Mouse (Mus musculus) R1 (cell line): ENCODE results near the gene Gm20431.
A peak's percentile ranks its signal among the peaks of the same experiment; 100 is the strongest.

Experiments used
- DNase-seq: peaks from one replicate; pipeline ENCODE4 v3.0.0-alpha.2; 2018; ENCODE audit warnings: low read depth, low spot score

The Gm20431 gene

DNA sequence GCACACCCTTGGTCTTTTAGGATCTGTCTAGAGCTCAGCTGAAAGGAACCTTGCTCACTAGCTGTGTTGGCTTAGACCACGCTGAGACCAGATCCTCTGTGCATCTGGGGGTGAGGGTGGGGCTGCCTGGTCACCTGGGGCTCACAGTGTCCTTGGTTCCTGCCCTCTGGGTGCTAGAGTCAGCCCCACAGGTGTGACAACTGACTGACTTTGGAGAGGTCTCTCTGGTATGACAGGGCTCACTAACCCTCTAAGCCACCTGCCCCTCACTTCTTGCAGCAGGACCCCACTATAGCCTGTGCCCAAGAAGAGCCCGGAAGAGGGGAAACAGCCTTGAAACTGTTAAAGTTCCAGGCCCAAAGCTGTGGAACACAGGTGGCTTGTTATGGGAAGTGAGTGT is 58.9 kb downstream of the Gm20431 start:
- no peak for DNase-seq

DNA sequence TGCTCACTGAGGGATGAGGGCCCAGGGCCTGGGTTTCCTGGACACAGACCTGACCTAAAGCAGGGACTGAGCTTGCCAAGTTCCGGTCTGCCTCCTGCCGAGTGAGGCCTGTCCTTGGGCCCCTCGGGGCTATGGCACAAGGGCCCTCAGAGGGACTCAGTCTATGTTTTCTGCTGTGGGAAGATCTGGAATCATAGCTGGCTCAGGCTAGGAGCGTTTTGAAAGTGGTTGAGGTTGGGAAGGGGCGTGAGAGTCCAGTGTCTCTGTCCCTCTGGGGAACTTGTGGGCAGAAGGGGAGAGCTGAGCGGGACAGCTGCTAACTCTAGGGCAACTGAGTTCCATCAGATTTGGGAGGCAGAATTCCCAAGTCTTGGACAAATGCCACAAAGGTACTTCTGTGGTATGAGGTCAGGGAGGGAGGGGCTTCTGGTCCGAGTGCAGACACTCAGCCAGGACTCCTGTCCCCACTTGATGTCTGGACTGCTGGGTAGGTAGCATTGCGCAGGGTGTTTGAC is 60.8 kb downstream of the Gm20431 start:
- DNase-seq = no peak

DNA sequence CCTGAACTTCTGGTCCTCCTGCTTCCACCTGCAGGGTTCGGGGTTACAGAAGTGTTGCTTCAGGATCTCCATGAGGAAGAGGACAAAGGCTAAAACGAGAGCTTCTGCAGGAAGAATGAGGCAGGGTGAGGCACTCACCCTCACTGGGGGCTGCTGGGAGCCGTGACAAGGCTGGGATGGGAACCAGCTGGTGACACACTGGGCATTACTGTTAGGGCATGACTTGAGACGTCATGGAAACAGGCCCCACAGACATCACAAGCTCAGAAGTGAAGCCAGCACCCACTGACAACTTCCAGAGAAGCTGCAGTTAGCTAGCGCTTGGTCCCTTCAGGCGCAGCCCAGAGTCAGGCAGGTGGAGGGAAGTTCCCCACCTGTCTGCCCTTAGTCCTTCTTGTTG is 61.4 kb downstream of the Gm20431 start:
- DNase-seq = no peak

GRCm38 (mm10) chr2:167599195-167599594 is 62.1 kb downstream of the Gm20431 start:
- DNase-seq = no peak

DNA sequence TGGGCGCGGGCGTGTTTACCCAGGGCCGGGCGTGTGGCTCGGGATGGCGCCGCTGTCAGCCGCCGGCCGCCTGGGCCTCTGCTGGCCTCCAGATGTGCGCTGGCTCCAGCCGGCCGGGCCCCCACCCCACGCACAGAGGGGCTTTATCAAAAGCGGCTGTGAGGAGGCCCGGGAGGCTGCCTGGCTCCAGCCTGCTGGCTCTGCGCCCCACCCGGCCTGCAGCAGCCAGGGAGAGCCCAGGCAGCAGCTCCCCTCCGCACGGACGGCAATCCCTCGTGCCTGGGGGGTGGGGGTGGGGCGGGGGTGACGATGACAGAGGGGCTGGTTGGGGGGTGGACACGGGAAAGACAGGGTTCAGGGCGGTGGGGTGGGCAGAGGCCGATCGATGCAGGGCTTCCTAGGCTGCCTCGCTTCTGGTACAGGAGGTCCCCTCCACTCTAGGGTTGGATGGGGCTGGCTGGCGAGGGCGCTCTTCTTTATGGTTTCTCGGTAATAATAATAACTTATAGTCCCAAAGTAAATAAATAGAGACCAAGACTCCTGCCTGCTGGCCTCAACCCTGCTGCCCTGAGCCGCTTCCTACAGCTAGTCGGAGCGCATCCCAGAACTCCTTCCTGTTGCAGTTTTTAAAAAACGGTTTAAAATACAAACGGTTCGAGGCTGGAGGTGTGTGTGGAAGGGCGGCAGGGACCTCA is 63.7 kb downstream of the Gm20431 start:
- no peak for DNase-seq

DNA sequence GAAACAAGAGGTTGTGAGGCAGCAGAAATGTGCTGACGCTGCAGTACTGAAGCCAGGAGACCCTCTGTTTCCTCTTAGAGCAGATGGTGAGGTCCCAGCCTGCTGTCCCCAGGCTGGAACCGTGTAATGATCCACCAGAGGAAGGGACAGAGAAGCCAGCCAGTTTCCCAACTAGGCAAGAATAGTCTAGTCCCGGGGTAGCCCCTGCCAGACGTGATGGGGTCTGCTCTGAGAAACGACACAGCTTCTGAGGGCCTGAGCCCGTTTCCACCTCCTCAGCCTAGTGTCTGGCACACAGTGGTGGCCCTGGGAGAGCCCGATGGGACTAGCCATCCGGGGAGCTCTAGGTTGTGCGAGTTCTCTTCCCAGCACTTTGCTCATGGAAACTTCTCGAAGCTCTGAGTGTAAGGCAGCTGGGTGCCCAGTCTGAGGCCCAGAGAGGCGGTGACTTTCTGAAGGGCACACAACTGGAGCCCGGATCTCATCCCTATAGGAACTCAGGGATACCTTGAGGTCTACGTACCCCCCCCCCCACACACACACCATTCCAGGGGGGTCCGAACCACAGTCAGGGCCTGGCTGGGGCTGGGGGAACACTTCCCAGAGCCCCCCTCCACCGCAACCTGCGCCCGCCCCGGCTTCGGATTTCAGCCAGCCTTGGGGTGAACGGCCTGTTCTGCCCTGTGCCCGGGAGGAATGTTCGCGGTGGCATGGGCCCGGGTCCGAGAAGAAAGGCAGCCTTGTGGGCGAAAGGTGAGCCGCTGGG is 64.4 kb downstream of the Gm20431 start:
- no peak for DNase-seq

- DNase-seq = no peak
Observed at GRCm38 (mm10) chr2:167596262-167596661, 65.0 kb downstream of the Gm20431 start.

- no peak for DNase-seq
Observed at GRCm38 (mm10) chr2:167595761-167596171, 65.5 kb downstream of the Gm20431 start.

DNA sequence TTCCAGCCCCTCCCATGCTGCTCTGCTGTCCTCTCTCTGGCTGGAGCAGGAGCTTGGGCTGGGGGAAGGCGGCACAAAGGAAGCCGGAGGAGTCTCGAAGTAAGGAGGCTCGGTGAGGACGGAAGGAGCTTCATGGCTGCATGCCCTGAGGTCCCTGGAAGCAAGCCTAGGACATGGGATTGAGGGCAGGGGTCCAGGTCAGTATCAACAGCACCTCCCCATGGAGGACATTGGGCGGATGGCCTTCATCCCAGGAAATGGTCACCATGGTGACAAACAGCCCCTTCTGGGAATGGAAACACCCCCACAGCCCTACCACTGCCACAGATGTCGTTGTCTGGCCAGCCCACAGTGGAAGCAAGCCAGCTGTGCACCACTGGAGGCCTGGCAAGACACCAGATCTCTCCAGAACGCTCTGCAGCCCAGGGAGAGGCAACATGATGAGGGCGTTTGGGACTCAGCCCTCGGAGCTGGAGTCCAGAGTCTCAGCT is 66.8 kb downstream of the Gm20431 start:
- no peak for DNase-seq

DNA sequence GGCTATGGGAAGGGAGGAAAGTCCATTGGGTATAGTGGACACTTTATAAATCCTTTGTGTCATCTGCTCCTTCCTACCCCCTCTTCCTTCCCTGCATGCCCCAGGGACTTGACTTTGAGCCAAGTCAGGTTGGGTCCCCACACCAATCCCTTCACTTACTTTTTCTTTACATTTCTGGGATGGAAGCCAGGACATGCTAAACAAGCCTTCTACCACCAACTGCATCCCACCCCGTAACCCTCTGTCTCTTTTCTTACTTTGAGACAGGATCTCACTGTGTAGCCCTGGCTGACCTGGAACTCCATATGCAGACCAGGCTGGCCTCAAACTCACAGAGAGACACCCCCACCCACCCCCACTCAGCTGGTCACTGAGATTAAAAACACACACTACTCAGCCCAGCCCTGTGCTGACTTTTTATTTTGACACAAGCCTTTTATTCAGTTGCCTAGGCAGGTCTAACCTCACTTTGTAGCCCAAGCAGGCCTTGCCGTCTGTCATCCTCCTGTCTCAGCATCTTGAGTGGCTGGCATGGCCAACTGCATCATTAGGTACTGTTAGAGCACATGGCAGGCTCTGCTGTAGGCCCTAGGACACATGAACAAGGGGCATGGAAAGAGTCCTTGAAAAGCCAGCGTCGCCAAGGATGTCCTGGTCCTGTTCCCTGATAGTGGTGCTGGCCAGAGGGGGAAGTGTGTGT is 67.6 kb downstream of the Gm20431 start:
- DNase-seq = no peak

DNA sequence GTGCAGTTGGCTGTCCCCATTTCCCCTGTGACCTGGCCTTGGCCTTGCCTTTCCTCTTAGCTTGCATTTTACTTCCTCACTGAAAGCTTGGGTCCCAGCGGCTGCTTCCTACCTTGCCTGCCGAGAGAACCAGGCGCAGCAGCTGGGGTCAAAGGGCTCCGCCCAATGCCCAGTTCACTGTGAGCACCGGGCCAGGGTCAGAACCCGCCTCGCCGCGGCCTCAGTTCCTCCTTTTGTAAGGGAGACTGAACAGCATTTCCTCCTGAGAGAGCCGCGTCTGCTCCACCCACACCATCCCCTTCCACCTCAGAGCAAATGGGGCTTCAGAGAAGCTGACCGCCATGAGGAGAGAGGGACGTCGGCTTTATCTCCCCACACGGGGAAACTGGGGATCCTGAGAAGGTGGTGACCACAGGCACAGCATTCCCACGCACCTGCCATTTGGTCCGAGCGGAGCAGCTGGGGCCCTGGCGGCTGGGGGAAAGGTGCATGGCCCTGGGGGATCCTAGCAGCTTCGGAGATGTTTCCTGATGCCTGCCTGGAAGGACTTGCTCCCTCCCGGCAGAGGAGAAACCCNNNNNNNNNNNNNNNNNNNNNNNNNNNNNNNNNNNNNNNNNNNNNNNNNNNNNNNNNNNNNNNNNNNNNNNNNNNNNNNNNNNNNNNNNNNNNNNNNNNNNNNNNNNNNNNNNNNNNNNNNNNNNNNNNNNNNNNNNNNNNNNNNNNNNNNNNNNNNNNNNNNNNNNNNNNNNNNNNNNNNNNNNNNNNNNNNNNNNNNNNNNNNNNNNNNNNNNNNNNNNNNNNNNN is 72.3 kb downstream of the Gm20431 start:
- DNase-seq = peak; percentile 47

DNA sequence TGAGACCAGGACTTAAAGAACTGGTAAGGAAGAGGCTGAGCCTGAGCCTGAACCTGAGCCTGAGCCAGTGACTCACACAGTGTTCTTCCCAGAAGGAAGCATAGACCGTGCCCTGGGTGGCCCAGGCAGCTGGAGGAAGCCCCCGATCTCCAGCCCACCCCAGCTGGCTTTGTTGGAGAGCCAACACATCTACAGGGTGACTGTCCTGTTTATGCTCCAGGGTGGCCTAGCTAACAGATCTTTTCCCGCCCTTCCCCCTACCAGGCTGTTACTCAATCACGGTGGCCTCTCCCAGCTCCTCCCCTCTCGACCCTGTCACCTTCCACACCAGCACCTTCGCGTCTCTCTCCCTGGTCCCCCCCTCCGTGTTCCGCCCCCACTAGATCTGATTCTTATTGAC is 74.3 kb downstream of the Gm20431 start:
- DNase-seq = no peak

DNA sequence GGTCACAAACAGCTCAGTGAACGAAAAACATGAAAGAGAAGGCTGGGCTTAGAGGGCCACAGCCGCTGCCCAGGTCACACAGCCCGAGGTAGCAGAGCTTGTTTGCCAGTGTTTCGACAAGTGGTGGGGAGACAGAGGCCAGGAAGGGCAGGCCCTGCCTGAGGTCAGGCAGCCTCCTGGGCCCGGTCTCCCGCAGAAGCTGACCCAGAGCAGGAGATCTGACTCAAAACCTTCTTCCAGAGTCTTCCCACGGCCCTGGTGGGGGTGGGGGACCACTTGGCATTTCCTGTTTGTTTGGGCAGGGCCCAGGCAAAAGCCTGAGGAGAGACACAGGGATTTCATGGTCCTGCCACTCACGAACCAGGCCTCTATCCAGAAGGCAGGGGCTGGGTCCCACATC is 75.3 kb downstream of the Gm20431 start:
- no peak for DNase-seq

DNA sequence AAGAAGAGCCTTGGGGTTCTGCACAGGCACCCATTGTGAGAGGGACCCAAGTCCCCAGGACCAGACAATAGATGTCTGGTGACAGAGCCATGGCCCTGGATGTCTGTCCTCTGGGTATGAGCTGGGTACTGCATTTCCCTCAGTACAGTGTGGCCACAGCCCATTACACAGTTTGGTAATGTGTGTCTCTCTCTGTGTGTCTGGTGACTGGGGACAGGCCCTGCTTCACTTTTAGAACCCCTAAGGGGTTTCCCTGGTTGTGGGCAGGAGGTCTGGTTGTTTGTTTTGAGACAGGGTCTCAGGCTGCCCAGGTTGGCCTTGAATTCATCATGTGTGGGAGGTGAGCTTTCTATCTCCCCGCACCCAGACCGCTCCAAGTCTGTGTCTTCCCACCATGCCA is 76.0 kb downstream of the Gm20431 start:
- DNase-seq = no peak

GRCm38 (mm10) chr2:167583161-167583952 is 77.9 kb downstream of the Gm20431 start:
- DNase-seq = no peak

GRCm38 (mm10) chr2:167578521-167578920 is 82.8 kb downstream of the Gm20431 start:
- DNase-seq = peak; percentile 94

DNA sequence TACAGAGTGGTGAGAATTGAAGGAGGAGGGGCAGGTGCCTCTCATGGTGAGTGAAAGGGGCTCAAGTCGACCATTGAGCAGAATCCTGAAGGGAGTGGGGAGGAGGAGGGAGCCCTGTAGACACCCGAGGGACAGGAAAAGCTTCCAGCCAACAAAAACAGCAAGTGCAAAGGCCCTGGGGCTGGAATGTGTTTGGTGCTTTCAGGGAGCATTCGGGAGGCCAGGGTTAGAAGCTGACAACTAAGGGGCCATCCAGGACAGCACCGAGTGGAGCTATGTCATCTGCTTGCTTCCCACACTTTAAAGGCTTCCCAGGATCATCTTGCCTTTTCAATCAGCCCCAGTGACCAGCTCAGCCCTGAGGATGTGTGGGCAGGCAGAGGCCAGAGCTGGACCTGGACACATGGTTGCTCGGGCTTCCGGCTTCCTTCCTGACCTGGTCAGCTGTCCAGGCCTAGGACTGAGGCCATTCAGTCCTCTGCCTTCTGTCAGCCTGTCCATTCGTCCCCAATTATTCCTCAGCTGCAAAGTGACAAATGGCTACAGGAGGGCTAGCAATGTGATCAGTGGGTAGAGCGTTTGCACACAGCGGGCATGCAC is 84.0 kb downstream of the Gm20431 start:
- no peak for DNase-seq

GRCm38 (mm10) chr2:167576121-167576620 is 85.1 kb downstream of the Gm20431 start:
- no peak for DNase-seq

DNA sequence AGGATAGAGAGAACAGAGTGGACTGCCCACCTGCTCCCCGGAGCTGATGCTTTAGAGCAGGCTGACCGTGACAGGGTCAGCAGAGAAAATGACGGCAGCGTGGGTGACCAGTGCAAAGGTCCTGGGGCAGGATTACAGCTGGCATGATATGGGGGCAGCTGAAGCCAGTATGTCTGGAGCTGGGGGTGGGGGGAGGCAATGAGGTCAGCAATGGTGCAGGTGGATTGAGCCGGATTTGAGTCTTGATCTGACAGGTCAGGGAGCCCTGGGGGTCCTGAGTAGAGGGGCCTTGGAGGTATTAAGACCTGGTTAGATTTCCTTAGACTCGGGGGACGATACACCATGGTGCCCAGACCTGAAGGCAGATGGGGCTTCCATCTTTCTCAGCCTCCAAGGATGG is 85.7 kb downstream of the Gm20431 start:
- no peak for DNase-seq

- DNase-seq = no peak
Observed at GRCm38 (mm10) chr2:167574814-167575213, 86.5 kb downstream of the Gm20431 start.
